Mouse (Mus musculus) hindbrain, embryonic 12.5 days (tissue): ENCODE measurements around the gene Glb1l. TPM values are rescaled to one million over a fixed set of nuclear protein-coding genes. Genes with fewer than 3 reads are reported as not detected.

Experiments
- ATAC-seq: fragments of 200-750 bp; cut with Nextera tagmentation; 2 replicates; pipeline ENCODE4 v1.8.0; 2017; ENCODE audit warnings: moderate TSS enrichment; ENCODE audit not compliant: low FRiP score
- H3K27ac ChIP-seq: fragments of 300-500 bp; sonication (generic); 2 replicates; pipeline ENCODE4 v1.5.1; 2016; ENCODE audit warnings: mild to moderate bottlenecking
- H3K27me3 ChIP-seq: fragments of 300-500 bp; sonication (generic); 2 replicates; pipeline ENCODE4 v1.6.1; 2016; ENCODE audit warnings: mild to moderate bottlenecking
- H3K36me3 ChIP-seq: fragments of 300-500 bp; sonication (generic); 2 replicates; pipeline ENCODE4 v1.6.1; 2016; ENCODE audit warnings: mild to moderate bottlenecking
- H3K4me1 ChIP-seq: fragments of 300-500 bp; sonication (generic); 2 replicates; pipeline ENCODE4 v1.6.1; 2016
- H3K4me2 ChIP-seq: fragments of 300-500 bp; sonication (generic); replicated peaks from 2 replicates; pipeline ENCODE4 v1.6.1; 2016; ENCODE audit warnings: mild to moderate bottlenecking
- H3K4me3 ChIP-seq: fragments of 300-500 bp; sonication (generic); 2 replicates; pipeline ENCODE4 v1.5.1; 2016; ENCODE audit warnings: mild to moderate bottlenecking
- H3K9ac ChIP-seq: fragments of 300-500 bp; sonication (generic); 2 replicates; pipeline ENCODE4 v1.6.1; 2016; ENCODE audit warnings: mild to moderate bottlenecking, moderate library complexity
- H3K9me3 ChIP-seq: fragments of 300-500 bp; sonication (generic); replicated peaks from 2 replicates; pipeline ENCODE4 v1.6.1; 2016; ENCODE audit warnings: mild to moderate bottlenecking
- WGBS: fragments of 180-500 bp; shearing (Covaris S2); methylation state at CpG from one replicate; pipeline ENCODE4 v1.1.7; 2016; 5-methylcytosine and 5-hydroxymethylcytosine counted together
- polyA plus RNA-seq: library from polyadenylated mRNA; unstranded; fragments of >200 nt; fragmentation: Nextera tagmentation; extraction: Ambion mirVana; gene quantifications from 2 replicates; pipeline ENCODE4 v1.2.1, GENCODE M21; 2016

Gene Glb1l
- polyA plus RNA-seq, 1 experiment from 2014 or later = 21.2 TPM

DNA sequence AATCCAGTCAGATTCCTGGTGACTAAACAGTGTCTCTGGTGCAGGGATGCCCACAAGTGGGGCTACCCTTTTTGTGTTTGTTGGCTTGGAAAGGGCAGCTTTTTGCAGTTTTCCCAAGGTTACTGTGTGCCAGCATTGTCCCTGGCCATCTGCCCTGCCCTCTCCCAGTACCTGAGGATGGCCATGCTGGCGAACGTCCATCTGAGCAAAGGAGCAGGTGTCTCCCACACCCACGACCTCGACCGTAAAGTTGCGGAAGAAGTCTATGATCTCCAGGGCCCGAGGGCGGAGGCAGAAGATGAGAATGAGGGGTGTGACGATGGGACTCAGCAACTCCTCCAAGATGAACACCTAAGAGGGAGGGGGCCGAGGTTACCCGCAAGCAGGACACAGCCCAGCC, 25.1 kb downstream of the Glb1l start:
- no peak overlapping the region for H3K4me2 ChIP-seq
- H3K9ac ChIP-seq = no peak overlapping the region
- 95% methylated on average over 11 of the region's 11 CpGs for WGBS
- peaks cover 8% of the 10 kb centered on the region for H3K4me1 ChIP-seq
- H3K9me3 ChIP-seq = no peaks in the 10 kb centered on the region
- peaks cover 70% of the 10 kb centered on the region for H3K36me3 ChIP-seq
- no peak overlapping the region for H3K4me3 ChIP-seq
- H3K27ac ChIP-seq = no peak overlapping the region
- ATAC-seq = no peak
- H3K27me3 ChIP-seq = no peaks in the 10 kb centered on the region

DNA sequence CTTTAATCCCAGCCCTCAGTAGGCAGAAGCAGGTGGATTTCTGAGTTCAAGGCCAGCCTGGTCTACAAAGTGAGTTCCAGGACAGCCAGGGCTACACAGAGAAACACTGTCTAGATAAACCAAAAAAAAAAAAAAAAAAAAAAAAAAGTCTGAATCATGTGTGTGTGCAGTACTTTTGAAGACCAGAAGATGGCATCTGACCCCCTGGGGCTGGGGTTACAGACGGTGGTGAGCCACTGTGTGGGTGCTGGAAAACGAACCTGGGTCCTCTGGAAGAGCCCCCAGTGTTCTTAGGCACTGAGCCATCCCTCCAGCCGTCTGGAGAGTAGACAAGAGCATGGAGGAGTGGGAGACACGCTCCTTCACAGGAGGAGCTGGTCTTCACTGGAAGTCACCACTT, 28.5 kb downstream of the Glb1l start:
- H3K36me3 ChIP-seq = peaks cover 67% of the 10 kb centered on the region
- 64% methylated on average over 4 of the region's 4 CpGs for WGBS

DNA sequence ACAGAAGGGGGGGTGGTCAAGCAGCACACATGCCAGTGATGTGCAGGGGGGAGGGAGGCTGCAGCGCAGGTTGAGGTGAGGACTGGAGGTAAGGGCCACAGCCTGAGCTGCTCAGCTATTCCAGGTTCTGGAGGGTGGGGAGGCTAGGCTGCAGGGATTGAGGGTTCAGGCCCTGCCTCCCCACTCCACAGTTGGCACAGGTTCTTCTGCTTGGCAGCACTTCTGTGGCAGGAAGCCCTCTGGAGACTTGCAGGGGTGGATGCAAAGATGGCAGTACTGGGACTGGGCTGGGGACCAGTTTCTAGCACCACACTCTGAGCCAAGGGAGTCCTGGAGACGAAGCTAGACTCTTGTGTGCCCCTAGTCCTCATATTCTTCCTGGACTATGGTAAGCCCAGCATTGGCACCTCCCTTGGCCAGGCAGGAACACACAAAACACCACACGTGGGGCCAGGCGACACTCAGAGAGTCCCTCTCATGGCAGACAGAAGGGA, 29.2 kb downstream of the Glb1l start:
- no peak for ATAC-seq
- Histone ChIP-seq H3K27me3 (no peaks in the 10 kb centered on the region), H3K27ac (no peak overlapping the region), H3K9ac (no peak overlapping the region), H3K4me2 (no peak overlapping the region), H3K36me3 (peaks cover 67% of the 10 kb centered on the region), H3K4me3 (no peak overlapping the region), H3K4me1 (peaks cover 24% of the 10 kb centered on the region), H3K9me3 (no peaks in the 10 kb centered on the region)
- WGBS = 90% methylated on average over 4 of the region's 4 CpGs

More for the DNA sequence above, 28.5 kb downstream of the Glb1l start:
- H3K9me3 ChIP-seq = no peaks in the 10 kb centered on the region
- H3K27ac ChIP-seq = no peak overlapping the region
- ATAC-seq = no peak
- H3K4me1 ChIP-seq = peaks cover 24% of the 10 kb centered on the region
- no peak overlapping the region for H3K4me3 ChIP-seq
- no peak overlapping the region for H3K9ac ChIP-seq
- H3K4me2 ChIP-seq = no peak overlapping the region
- H3K27me3 ChIP-seq = no peaks in the 10 kb centered on the region

DNA sequence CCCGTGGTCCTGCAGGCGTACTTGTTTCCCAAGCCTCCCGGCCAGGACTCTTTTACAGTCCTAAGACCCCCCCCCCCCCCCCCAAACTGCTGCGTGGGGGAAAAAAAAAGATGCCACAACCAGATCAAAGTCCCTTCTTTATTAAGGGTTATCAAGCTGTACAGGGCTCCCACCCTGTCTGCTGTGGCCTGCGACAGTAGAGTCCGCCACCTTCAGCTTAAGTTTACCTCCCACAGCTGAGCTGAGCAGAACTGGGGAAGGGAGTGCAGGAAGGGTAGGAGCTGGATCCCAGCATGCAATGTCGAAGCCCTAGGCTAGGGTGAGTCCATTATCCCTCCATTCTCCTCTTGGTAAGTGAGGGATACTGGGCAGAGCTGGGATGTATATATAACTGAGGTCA, 29.9 kb downstream of the Glb1l start:
- Histone ChIP-seq H3K4me3 (peak overlapping the region; percentile 56), H3K36me3 (peaks cover 67% of the 10 kb centered on the region), H3K9me3 (no peaks in the 10 kb centered on the region), H3K4me1 (peaks cover 24% of the 10 kb centered on the region), H3K27ac (no peak overlapping the region), H3K4me2 (peak overlapping the region; percentile 93), H3K9ac (no peak overlapping the region), H3K27me3 (no peaks in the 10 kb centered on the region)
- whole genome bisulfite sequencing = 41% methylated on average over 7 of the region's 7 CpGs
- ATAC-seq = 0 out of 2 replicates have a peak, but pooled peaks have one; percentile 0

DNA sequence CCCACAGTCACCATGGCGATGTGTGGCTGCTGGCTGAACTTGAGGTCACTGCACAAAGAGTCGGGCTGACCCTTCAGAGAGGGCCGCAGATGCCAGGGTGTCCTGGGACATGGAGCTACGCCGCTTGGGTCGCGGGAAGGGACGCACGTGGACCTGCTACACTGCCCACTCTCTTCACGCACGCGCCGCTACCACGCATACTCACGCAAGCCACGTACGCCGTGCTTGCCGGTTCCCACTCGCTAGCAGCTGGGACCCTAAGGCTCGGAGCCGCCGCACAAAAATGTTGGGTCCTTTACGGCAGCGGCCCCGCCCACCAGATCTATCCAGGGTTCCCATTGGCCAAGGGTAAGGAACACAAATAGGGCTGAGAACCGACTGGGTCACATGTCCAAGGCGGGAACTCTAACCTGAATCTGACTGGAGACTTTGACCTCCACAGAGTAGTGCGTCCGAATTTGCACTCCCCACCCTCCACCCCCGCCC, 30.5 kb downstream of the Glb1l start, which contains the start of gene Abcb6:
Gene Abcb6, minus strand, starts transcription at position 288 of the 486 bp plus-strand sequence.
- ATAC-seq = peak; percentile 89
- H3K4me1 ChIP-seq = peaks cover 24% of the 10 kb centered on the region
- H3K9ac ChIP-seq = peak within 1 kb of the TSS; percentile 70
- H3K27me3 ChIP-seq = no peaks in the 10 kb centered on the region
- peak within 1 kb of the TSS; percentile 56 for H3K4me3 ChIP-seq
- peaks cover 67% of the 10 kb centered on the region for H3K36me3 ChIP-seq
- WGBS = under 1% methylated on average over 31 of the region's 31 CpGs
- peak within 1 kb of the TSS; percentile 93 for H3K4me2 ChIP-seq
- H3K27ac ChIP-seq = peak within 1 kb of the TSS; percentile 56
- H3K9me3 ChIP-seq = no peaks in the 10 kb centered on the region

DNA sequence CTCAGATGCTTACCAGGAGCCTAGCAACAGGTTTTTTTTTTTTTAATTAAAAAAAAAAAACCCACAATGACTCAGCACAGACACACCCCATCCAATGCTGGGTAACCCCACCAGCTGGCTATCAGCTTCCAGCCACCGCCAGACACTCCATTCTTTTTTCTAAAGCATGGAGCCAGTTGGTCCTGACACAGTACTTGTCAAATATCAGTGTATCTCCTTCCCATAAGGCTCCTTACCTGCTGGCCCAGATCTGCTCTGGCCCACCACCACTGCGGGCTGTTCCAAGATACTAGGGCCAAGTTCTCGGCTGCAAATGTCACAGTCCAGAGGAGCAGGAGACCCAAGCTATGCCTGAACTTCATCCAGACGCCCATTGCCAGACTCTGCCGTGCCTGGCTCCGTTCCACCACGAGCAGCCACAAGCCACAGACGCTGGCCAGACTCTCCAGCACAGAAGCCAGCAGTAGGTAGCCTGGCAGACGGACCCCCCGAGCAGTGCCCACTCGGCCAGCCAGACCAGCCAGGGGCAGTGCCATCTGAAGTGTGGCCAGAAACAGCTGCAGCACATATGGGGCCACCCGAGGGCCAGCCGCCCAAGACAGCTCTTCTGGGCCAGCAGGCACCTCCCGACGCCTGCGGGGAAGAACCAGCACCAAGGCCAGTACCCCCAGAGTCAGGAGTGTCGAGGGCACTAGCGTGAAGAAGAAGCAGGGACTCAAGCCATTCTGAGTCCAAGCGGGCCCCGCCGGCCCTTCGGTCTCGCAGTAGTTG, 31.1 kb downstream of the Glb1l start:
- H3K4me2 ChIP-seq = peak overlapping the region; percentile 93
- peak overlapping the region; percentile 56 for H3K27ac ChIP-seq
- peak; percentile 66 for ATAC-seq
- peak overlapping the region; percentile 70 for H3K9ac ChIP-seq
- H3K4me3 ChIP-seq = peak overlapping the region; percentile 56
- peaks cover 24% of the 10 kb centered on the region for H3K4me1 ChIP-seq
- H3K9me3 ChIP-seq = no peaks in the 10 kb centered on the region
- WGBS = 9% methylated on average over 23 of the region's 23 CpGs
- H3K36me3 ChIP-seq = peaks cover 66% of the 10 kb centered on the region
- H3K27me3 ChIP-seq = no peaks in the 10 kb centered on the region

DNA sequence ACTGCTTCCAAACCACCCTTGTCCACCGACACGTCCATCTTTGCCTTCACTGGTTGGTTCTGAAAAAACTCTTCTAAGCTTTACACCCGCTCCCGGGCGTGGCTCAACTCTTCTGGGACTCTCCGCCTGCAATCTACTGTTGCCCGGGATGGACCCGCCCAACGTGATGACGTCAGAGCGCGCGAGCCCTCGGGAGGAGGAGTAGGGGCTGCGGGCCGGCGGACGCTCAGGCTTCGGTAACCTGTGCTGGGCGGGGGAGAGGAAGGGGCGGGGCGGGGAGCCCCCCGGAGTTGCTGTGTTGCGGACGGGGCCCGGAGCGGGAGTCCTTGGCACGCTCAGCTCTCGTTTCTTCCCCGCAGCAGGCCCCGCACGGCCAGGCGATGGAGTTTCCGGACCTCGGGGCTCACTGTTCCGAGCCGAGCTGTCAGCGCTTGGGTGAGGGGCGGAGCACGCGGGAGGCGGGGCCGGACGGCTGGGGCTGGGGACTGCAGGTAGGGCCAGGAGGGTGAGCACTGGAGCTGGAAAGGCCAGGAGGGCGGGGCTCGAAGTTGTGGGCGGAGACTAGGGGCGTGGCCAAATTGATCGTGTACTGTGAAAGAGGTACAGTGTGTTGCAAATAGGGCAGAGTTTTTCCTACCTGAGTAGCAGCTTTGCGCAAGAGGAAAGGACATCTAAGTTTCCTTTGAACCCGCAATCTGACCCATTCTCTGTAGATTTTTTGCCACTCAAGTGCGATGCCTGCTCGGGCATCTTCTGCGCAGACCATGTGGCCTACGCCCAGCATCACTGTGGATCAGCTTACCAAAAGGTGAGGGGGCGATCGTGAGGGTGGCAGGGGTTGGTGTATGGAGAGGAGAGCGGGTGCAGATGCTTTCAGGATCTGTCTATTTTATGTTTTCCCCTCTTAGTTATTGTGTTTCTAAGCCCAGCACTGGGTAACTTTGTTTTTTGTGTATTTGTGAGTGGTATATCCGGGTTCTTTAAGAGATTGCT, 41.8 kb downstream of the Glb1l start, which contains the start of gene Zfand2b:
Gene Zfand2b, plus strand, starts transcription at position 175 of the 993 bp plus-strand sequence.
- Histone ChIP-seq H3K4me2 (peak within 1 kb of the TSS; percentile 71), H3K27ac (peak within 1 kb of the TSS; percentile 86)
- peak; percentile 97 for ATAC-seq

DNA sequence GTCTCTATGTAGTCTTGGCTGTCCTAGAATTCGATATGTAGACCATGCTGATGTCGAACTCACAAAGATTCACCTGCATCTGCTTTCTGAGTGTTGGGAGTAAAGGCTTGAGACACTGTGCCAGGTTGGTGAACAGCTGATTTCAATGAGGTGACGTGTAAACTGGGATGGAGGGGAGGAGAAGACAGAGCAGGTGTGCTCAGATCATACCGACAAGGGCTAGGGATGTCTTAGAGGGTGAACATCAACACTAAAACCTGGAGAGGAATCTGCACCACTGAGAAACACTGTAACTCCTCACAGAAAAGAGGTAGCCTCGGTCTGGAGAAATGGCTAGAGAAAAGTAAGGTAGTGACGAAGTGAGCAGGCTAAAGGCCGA, 42.5 kb downstream of the Glb1l start:
- peaks cover 29% of the 10 kb centered on the region for H3K36me3 ChIP-seq
- H3K4me3 ChIP-seq = peak overlapping the region; percentile 63
- WGBS = 8% methylated on average over 7 of the region's 7 CpGs
- peak overlapping the region; percentile 36; the same call in 1 of the 2 replicates for H3K27ac ChIP-seq
- no peaks in the 10 kb centered on the region for H3K9me3 ChIP-seq
- no peaks in the 10 kb centered on the region for H3K27me3 ChIP-seq
- peak overlapping the region; percentile 41 for H3K9ac ChIP-seq
- H3K4me2 ChIP-seq = peak overlapping the region; percentile 71
- peak; percentile 46 for ATAC-seq
- peaks cover 11% of the 10 kb centered on the region for H3K4me1 ChIP-seq

More for the DNA sequence above, 41.8 kb downstream of the Glb1l start, which contains the start of gene Zfand2b:
- Histone ChIP-seq H3K27me3 (no peaks in the 10 kb centered on the region), H3K9ac (peak within 1 kb of the TSS; percentile 68), H3K36me3 (peaks cover 35% of the 10 kb centered on the region), H3K4me1 (peaks cover 11% of the 10 kb centered on the region), H3K9me3 (no peaks in the 10 kb centered on the region), H3K4me3 (peak within 1 kb of the TSS; percentile 63)
- WGBS = under 1% methylated on average over 57 of the region's 59 CpGs

DNA sequence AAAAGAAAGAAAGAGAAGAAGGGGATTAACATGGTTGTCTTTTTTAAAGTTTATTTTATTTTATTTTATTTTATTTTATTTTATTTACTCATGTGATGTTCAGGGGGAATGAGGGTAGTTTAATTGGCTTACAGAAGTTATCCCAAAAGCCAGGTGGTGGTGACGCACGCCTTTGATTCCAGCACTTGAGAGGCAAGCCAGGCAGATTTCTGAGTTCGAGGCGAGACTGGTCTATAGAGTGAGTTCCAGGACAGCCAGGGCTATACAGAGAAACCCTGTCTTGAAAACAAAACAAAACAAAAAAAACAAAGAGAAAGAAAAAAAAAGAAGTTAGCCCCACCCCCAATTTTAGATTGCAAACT, 50.4 kb downstream of the Glb1l start:
- ATAC-seq = no peak

DNA sequence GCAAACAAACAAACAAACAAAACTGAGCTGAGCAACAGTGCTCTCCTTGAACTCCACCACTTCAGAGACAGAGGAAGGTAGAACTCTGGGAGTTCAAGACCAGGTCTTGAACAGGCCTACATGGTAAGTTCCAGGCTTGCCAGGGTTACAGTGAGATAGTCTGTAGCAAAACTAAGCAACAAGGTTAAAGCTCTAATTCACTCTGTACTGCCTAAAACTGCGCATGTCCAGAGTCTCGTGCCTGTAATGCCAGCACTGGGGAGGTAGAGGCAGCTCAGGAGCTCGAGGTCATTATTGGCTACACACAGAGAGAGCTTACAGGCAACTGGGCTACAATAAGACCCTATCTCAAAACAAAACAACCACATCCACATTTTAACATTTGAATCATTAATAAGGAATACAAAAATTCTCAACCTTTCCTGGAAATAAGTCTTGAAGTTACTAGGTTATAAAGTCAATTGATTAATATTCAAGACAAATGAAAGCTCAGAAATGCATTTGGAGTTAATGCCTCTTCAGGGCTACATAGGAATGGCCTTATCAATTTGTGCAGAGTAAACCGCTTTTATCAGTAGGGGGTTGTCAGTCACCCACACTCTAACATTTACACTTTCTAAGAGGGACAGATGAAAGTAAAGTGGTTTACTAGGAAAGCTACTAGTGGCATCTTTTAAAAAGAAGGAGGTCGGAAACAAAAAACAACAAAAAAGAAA, 50.9 kb downstream of the Glb1l start:
- Histone ChIP-seq H3K36me3 (no peaks in the 10 kb centered on the region), H3K4me3 (no peak overlapping the region), H3K9ac (no peak overlapping the region), H3K4me1 (no peaks in the 10 kb centered on the region), H3K27me3 (no peaks in the 10 kb centered on the region; the same call in 1 of the 2 replicates), H3K9me3 (no peaks in the 10 kb centered on the region), H3K27ac (no peak overlapping the region), H3K4me2 (no peak overlapping the region)
- ATAC-seq = no peak
- WGBS = 70% methylated on average over 5 of the region's 5 CpGs

More for the DNA sequence above, 50.4 kb downstream of the Glb1l start:
- Histone ChIP-seq H3K4me2 (no peak overlapping the region), H3K27me3 (no peaks in the 10 kb centered on the region; the same call in 1 of the 2 replicates), H3K9ac (no peak overlapping the region), H3K36me3 (no peaks in the 10 kb centered on the region), H3K9me3 (no peaks in the 10 kb centered on the region), H3K27ac (no peak overlapping the region), H3K4me3 (no peak overlapping the region), H3K4me1 (no peaks in the 10 kb centered on the region)
- whole genome bisulfite sequencing = 85% methylated on average over 4 of the region's 4 CpGs

DNA sequence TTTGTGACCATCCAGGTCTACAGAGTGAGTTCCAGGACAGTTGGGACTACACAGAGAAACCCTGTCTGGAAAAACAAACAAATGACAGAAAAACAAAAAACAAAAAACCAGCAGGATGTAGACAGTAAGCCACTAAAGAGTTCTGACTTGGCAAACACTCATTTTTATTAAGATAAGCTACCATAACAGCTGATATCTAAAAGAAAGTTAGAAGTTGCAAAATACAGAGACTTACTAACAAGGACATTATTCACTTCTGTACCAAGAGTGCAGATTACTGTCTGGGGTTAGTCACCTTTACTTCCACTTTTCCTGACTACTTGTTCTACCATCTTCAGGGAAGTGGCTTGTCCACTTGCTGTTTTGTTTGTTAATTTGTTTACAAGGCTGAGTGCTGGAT, 51.6 kb downstream of the Glb1l start:
- Histone ChIP-seq H3K36me3 (no peaks in the 10 kb centered on the region), H3K9ac (no peak overlapping the region), H3K4me3 (no peak overlapping the region), H3K27me3 (no peaks in the 10 kb centered on the region; the same call in 1 of the 2 replicates), H3K4me2 (no peak overlapping the region), H3K4me1 (no peaks in the 10 kb centered on the region), H3K27ac (no peak overlapping the region), H3K9me3 (no peaks in the 10 kb centered on the region)
- ATAC-seq = no peak
